Mouse (Mus musculus) layer of hippocampus, adult 2 months (tissue): ENCODE results near the gene Cbx8. TPM values are rescaled to one million over a fixed set of nuclear protein-coding genes. Genes with fewer than 3 reads are reported as not detected.
A peak's percentile ranks its signal among the peaks of the same experiment; 100 is the strongest.

Source experiments
- DNase-seq, 2 experiments: peaks; one replicate each; pipeline ENCODE4 v3.0.0; 2022; ENCODE audit warnings: low spot score in 2 of 2
- H3K27ac ChIP-seq: fragments of 200-600 bp; 2 replicates; pipeline ENCODE4 v1.8.1; 2022
- H3K4me3 ChIP-seq: fragments of 200-600 bp; 2 replicates; pipeline ENCODE4 v1.8.1; 2022; ENCODE audit warnings: mild to moderate bottlenecking
- CTCF ChIP-seq: fragments of 200-600 bp; conservative IDR thresholded peaks from 2 replicates; pipeline ENCODE4 v1.8.1; 2022; ENCODE audit warnings: antibody characterized with exemption, mild to moderate bottlenecking, moderate library complexity
- total RNA-seq, 2 experiments: library from RNA; stranded (reverse); gene quantifications; 2 replicates each; pipeline ENCODE4 v1.2.3; 2021

Cbx8 gene
- total RNA-seq, 2 experiments from 2014 or later: 10.2 to 11.3 TPM

- peak overlapping the region; percentile 66 for H3K4me3 ChIP-seq
- TF ChIP-seq CTCF: no peak
- peak overlapping the region; percentile 96; the same call in 1 of the 2 replicates for H3K27ac ChIP-seq
- no peak for DNase-seq
These were observed 1.1 kb upstream of the Cbx8 start for GRCm38 (mm10) chr11:119041750-119042465.

- no peak for TF ChIP-seq CTCF
- peak overlapping the region; percentile 96 for H3K27ac ChIP-seq
- peak overlapping the region; percentile 66 for H3K4me3 ChIP-seq
- DNase-seq: peak; percentile 52 to 67
These were observed 552 bp upstream of the Cbx8 start for GRCm38 (mm10) chr11:119041325-119041716.

- H3K4me3 ChIP-seq: peak overlapping the region; percentile 66
- no peak for TF ChIP-seq CTCF
- DNase-seq: no peak
- H3K27ac ChIP-seq: peak overlapping the region; percentile 98
These were observed 847 bp downstream of the Cbx8 start for GRCm38 (mm10) chr11:119039732-119040512.

GRCm38 (mm10) chr11:119038744-119039484 lies 1.9 kb downstream of the Cbx8 start:
- no peak for TF ChIP-seq CTCF
- Histone ChIP-seq H3K27ac (no peak overlapping the region), H3K4me3 (no peak overlapping the region)
- DNase-seq: no peak

GRCm38 (mm10) chr11:119037780-119038401 lies 2.9 kb downstream of the Cbx8 start:
- H3K4me3 ChIP-seq: no peak overlapping the region; the same call in 1 of the 2 replicates
- no peak for TF ChIP-seq CTCF

GRCm38 (mm10) chr11:119036934-119037779 lies 3.6 kb downstream of the Cbx8 start:
- no peak overlapping the region for H3K27ac ChIP-seq
- H3K4me3 ChIP-seq: peak overlapping the region; percentile 56
- TF ChIP-seq CTCF: no peak
- no peak for DNase-seq

More at GRCm38 (mm10) chr11:119037780-119038401, 2.9 kb downstream of the Cbx8 start:
- DNase-seq: no peak
- H3K27ac ChIP-seq: no peak overlapping the region

GRCm38 (mm10) chr11:119036447-119036846 lies 4.3 kb downstream of the Cbx8 start:
- no peak overlapping the region for H3K27ac ChIP-seq
- no peak overlapping the region for H3K4me3 ChIP-seq
- no peak for DNase-seq
- TF ChIP-seq CTCF: no peak

- H3K4me3 ChIP-seq: peak overlapping the region; percentile 36
- DNase-seq: no peak
- TF ChIP-seq CTCF: no peak
- no peak overlapping the region for H3K27ac ChIP-seq
These were observed 5.0 kb downstream of the Cbx8 start for GRCm38 (mm10) chr11:119035686-119036165.

- Histone ChIP-seq H3K27ac (no peak overlapping the region), H3K4me3 (peak overlapping the region; percentile 36)
- no peak for DNase-seq
- no peak for TF ChIP-seq CTCF
These were observed 5.6 kb downstream of the Cbx8 start for GRCm38 (mm10) chr11:119035094-119035685.

GRCm38 (mm10) chr11:119034635-119035034 lies 6.1 kb downstream of the Cbx8 start:
- H3K4me3 ChIP-seq: peak overlapping the region; percentile 29

GRCm38 (mm10) chr11:119033874-119034558 lies 6.8 kb downstream of the Cbx8 start:
- peak; percentile 97 for TF ChIP-seq CTCF
- Histone ChIP-seq H3K4me3 (peak overlapping the region; percentile 29), H3K27ac (no peak overlapping the region)
- peak in 1 of 2 experiments; percentile 81 for DNase-seq

More at GRCm38 (mm10) chr11:119034635-119035034, 6.1 kb downstream of the Cbx8 start:
- H3K27ac ChIP-seq: no peak overlapping the region
- TF ChIP-seq CTCF: no peak
- DNase-seq: no peak
